Comparison of ENCODE assay signal across 8 mouse cellular contexts in genomic region chr6:125232045-125232437, GRCm38 (mm10). TPM values are rescaled to one million over a fixed set of nuclear protein-coding genes. Genes with fewer than 3 reads are reported as not detected.
DNase-seq lines count a peak whose midpoint lies in the region; ATAC-seq and TF ChIP-seq lines count a peak whose summit lies in the region.

No protein-coding gene starts in this region.

- peak overlapping the region; percentile 73 for H3K4me2 ChIP-seq in forebrain, embryonic 16.5 days (ENCODE audit: low read length)
- peak overlapping the region; percentile 88 for H3K4me2 ChIP-seq in liver, postnatal 0 days (ENCODE audit: low read depth, low read length)
- H3K4me2 ChIP-seq in stomach, postnatal 0 days (replicated peaks; ENCODE audit: low read depth) = peak overlapping the region; percentile 88

- DNase-seq in gastrocnemius, adult 2 months = no peak
- DNase-seq in gastrocnemius, postnatal 14 days = no peak
- DNase-seq in liver, postnatal 0 days = no peak
- peak; percentile 29 for DNase-seq in stomach, postnatal 0 days (ENCODE audit: low spot score)
- no peak for DNase-seq in layer of hippocampus, postnatal 10 days (ENCODE audit: low spot score in 2 of 2)
- no peak for DNase-seq in c-Kit-positive CD71-positive TER-119-positive erythroid progenitor cells, embryonic 14.5 days (ENCODE audit: low spot score)

- H3K36me3 ChIP-seq in forebrain, embryonic 16.5 days (ENCODE audit: control insufficient read depth, insufficient read depth) = no peaks in the 10 kb centered on the region
- H3K36me3 ChIP-seq in liver, postnatal 0 days (replicated peaks; ENCODE audit: insufficient read depth, low read length) = peaks cover 13% of the 10 kb centered on the region; the same call in 1 of the 2 replicates
- no peaks in the 10 kb centered on the region for H3K36me3 ChIP-seq in stomach, postnatal 0 days (ENCODE audit: control insufficient read depth, insufficient read depth, low read length)

- no peak for TF ChIP-seq EP300 in liver, postnatal 0 days (IDR thresholded peaks at IDR 0.05; ENCODE audit: low read depth)
- TF ChIP-seq EP300 in stomach, postnatal 0 days (optimal IDR thresholded peaks at IDR 0.05) = no peak

- peak overlapping the region; percentile 93 for H3K27ac ChIP-seq in gastrocnemius, adult 2 months
- no peak overlapping the region for H3K27ac ChIP-seq in forebrain, embryonic 16.5 days (ENCODE audit: low read length)
- peak overlapping the region; percentile 98 for H3K27ac ChIP-seq in liver, postnatal 0 days (ENCODE audit: low read depth)
- peak overlapping the region; percentile 89 for H3K27ac ChIP-seq in stomach, postnatal 0 days (replicated peaks)

- peak overlapping the region; percentile 59; the same call in 1 of the 2 replicates for H3K9ac ChIP-seq in forebrain, embryonic 16.5 days (replicated peaks; ENCODE audit: low read depth, low read length)
- H3K9ac ChIP-seq in liver, postnatal 0 days (replicated peaks) = peak overlapping the region; percentile 89
- H3K9ac ChIP-seq in stomach, postnatal 0 days (ENCODE audit: low read length) = peak overlapping the region; percentile 78

- no peaks in the 10 kb centered on the region for H3K9me3 ChIP-seq in forebrain, embryonic 16.5 days (ENCODE audit: control insufficient read depth, low read length)
- no peaks in the 10 kb centered on the region for H3K9me3 ChIP-seq in liver, postnatal 0 days (ENCODE audit: low read length)
- no peaks in the 10 kb centered on the region for H3K9me3 ChIP-seq in stomach, postnatal 0 days (ENCODE audit: control insufficient read depth, low read length)

- intact Hi-C loops in gastrocnemius, adult 2 months (cut with DNase I) = loop anchor here (5.0 kb wide), 1 partner anchor 85 kb away; the partner anchor contains the start of gene Iffo1
- intact Hi-C loops in gastrocnemius, postnatal 14 days (cut with DNase I; ENCODE audit: low total_unique reads) = no loop called here

- H3K4me3 ChIP-seq in gastrocnemius, adult 2 months = peak overlapping the region; percentile 89
- peak overlapping the region; percentile 38 for H3K4me3 ChIP-seq in forebrain, embryonic 16.5 days (replicated peaks; ENCODE audit: low read length)
- peak overlapping the region; percentile 80 for H3K4me3 ChIP-seq in liver, postnatal 0 days (ENCODE audit: low read depth, low read length)
- H3K4me3 ChIP-seq in stomach, postnatal 0 days (ENCODE audit: low read depth, low read length) = peak overlapping the region; percentile 64

- ATAC-seq in CD4-positive, CD25-positive, alpha-beta regulatory T cell, adult 4 months = peak; percentile 4
- ATAC-seq in forebrain, embryonic 16.5 days = no peak
- ATAC-seq in liver, postnatal 0 days = peak; percentile 47
- no peak; the same call in 1 of the 2 replicates for ATAC-seq in stomach, postnatal 0 days (ENCODE audit: low FRiP score, low TSS enrichment)

- 71% methylated on average over 4 of the region's 4 CpGs for WGBS in forebrain, embryonic 16.5 days
- WGBS in liver, postnatal 0 days (ENCODE audit: insufficient replicate concordance) = 24% methylated on average over 4 of the region's 4 CpGs
- 48% methylated on average over 4 of the region's 4 CpGs for WGBS in stomach, postnatal 0 days

- TF ChIP-seq CTCF in gastrocnemius, adult 2 months (IDR thresholded peaks at IDR 0.05) = no peak
- TF ChIP-seq CTCF in liver, postnatal 0 days (IDR thresholded peaks at IDR 0.05; ENCODE audit: low read depth) = no peak
- TF ChIP-seq CTCF in stomach, postnatal 0 days (IDR thresholded peaks at IDR 0.05; ENCODE audit: low read depth) = no peak

- peaks cover 14% of the 10 kb centered on the region for H3K4me1 ChIP-seq in forebrain, embryonic 16.5 days (replicated peaks; ENCODE audit: control insufficient read depth, insufficient read depth, low read length)
- H3K4me1 ChIP-seq in liver, postnatal 0 days (ENCODE audit: insufficient read depth) = peaks cover 22% of the 10 kb centered on the region
- no peaks in the 10 kb centered on the region for H3K4me1 ChIP-seq in stomach, postnatal 0 days (replicated peaks; ENCODE audit: control insufficient read depth, insufficient read depth)

- H3K27me3 ChIP-seq in forebrain, embryonic 16.5 days (replicated peaks; ENCODE audit: control insufficient read depth, insufficient read depth, low read length) = no peaks in the 10 kb centered on the region
- no peaks in the 10 kb centered on the region for H3K27me3 ChIP-seq in liver, postnatal 0 days (ENCODE audit: insufficient read depth, low read length)
- no peaks in the 10 kb centered on the region for H3K27me3 ChIP-seq in stomach, postnatal 0 days (ENCODE audit: control insufficient read depth, insufficient read depth, low read length)

RNA-seq across cellular contexts. Expression of gene Tapbpl, which starts 0.4 kb away (rescaled TPM):
- 1 to 10 TPM; 2.4 to 2.6 TPM for total RNA-seq in gastrocnemius, adult 2 months (2021)
- total RNA-seq in gastrocnemius, postnatal 14 days (2021) = 1 to 10 TPM; 2.2 to 2.3 TPM
- polyA plus RNA-seq in CD4-positive, CD25-positive, alpha-beta regulatory T cell, adult 4 months (2017; shearing (Covaris generic)) = 100 to 1,000 TPM in 1 of 2 experiments, 10 to 100 TPM in 1; 88.2 to 156 TPM
- 3.8 and 4.5 TPM in 2 replicates for polyA plus RNA-seq in forebrain, embryonic 16.5 days (2015; fragmentation: Nextera tagmentation; extraction: Ambion mirVana)
- polyA plus RNA-seq in liver, postnatal 0 days (2015; fragmentation: Nextera tagmentation; extraction: Ambion mirVana) = 14.4 and 14.7 TPM in 2 replicates
- 8.5 and 8.6 TPM in 2 replicates for polyA plus RNA-seq in stomach, postnatal 0 days (2015; fragmentation: Nextera tagmentation; extraction: Ambion mirVana)
- total RNA-seq in layer of hippocampus, postnatal 10 days (2021) = 1 to 10 TPM; 2.9 to 3.0 TPM

RNA-seq across cellular contexts. Expression of gene Cd27, which starts 4.8 kb away (rescaled TPM):
- under 1 TPM; 0.31 to 0.64 TPM for total RNA-seq in gastrocnemius, adult 2 months (2021)
- total RNA-seq in gastrocnemius, postnatal 14 days (2021) = under 1 TPM in 1 of 2 experiments, not detected in 1; 0.16 TPM
- polyA plus RNA-seq in CD4-positive, CD25-positive, alpha-beta regulatory T cell, adult 4 months (2017; shearing (Covaris generic)) = 100 to 1,000 TPM; 638 to 724 TPM
- polyA plus RNA-seq in forebrain, embryonic 16.5 days (2015; fragmentation: Nextera tagmentation; extraction: Ambion mirVana) = 1.8 TPM in 1 of 2 replicates, not detected in the other
- 1.1 and 2.3 TPM in 2 replicates for polyA plus RNA-seq in liver, postnatal 0 days (2015; fragmentation: Nextera tagmentation; extraction: Ambion mirVana)
- 0.91 and 1.1 TPM in 2 replicates for polyA plus RNA-seq in stomach, postnatal 0 days (2015; fragmentation: Nextera tagmentation; extraction: Ambion mirVana)
- not detected for total RNA-seq in layer of hippocampus, postnatal 10 days (2021)

RNA-seq across cellular contexts. Expression of gene Vamp1, which starts 16.7 kb away (rescaled TPM):
- total RNA-seq in gastrocnemius, adult 2 months (2021) = 10 to 100 TPM; 14.3 to 16.0 TPM
- total RNA-seq in gastrocnemius, postnatal 14 days (2021) = 10 to 100 TPM; 10.7 to 11.3 TPM
- polyA plus RNA-seq in CD4-positive, CD25-positive, alpha-beta regulatory T cell, adult 4 months (2017; shearing (Covaris generic)) = 10 to 100 TPM; 17.0 to 28.4 TPM
- polyA plus RNA-seq in forebrain, embryonic 16.5 days (2015; fragmentation: Nextera tagmentation; extraction: Ambion mirVana) = 5.5 and 7.3 TPM in 2 replicates
- 1.4 and 1.7 TPM in 2 replicates for polyA plus RNA-seq in liver, postnatal 0 days (2015; fragmentation: Nextera tagmentation; extraction: Ambion mirVana)
- polyA plus RNA-seq in stomach, postnatal 0 days (2015; fragmentation: Nextera tagmentation; extraction: Ambion mirVana) = 3.3 and 3.4 TPM in 2 replicates
- total RNA-seq in layer of hippocampus, postnatal 10 days (2021) = 10 to 100 TPM; 26.8 to 27.1 TPM

RNA-seq across cellular contexts. Expression of gene Mrpl51, which starts 40.4 kb away (rescaled TPM):
- total RNA-seq in gastrocnemius, adult 2 months (2021) = 100 to 1,000 TPM; 214 to 262 TPM
- 100 to 1,000 TPM; 214 to 227 TPM for total RNA-seq in gastrocnemius, postnatal 14 days (2021)
- polyA plus RNA-seq in CD4-positive, CD25-positive, alpha-beta regulatory T cell, adult 4 months (2017; shearing (Covaris generic)) = 10 to 100 TPM; 67.5 to 77.7 TPM
- polyA plus RNA-seq in forebrain, embryonic 16.5 days (2015; fragmentation: Nextera tagmentation; extraction: Ambion mirVana) = 137 and 140 TPM in 2 replicates
- 210 and 215 TPM in 2 replicates for polyA plus RNA-seq in liver, postnatal 0 days (2015; fragmentation: Nextera tagmentation; extraction: Ambion mirVana)
- 196 and 211 TPM in 2 replicates for polyA plus RNA-seq in stomach, postnatal 0 days (2015; fragmentation: Nextera tagmentation; extraction: Ambion mirVana)
- 10 to 100 TPM; 73.5 to 75.9 TPM for total RNA-seq in layer of hippocampus, postnatal 10 days (2021)

RNA-seq across cellular contexts. Expression of gene Ncapd2, which starts 40.5 kb away (rescaled TPM):
- 1 to 10 TPM; 6.5 to 9.8 TPM for total RNA-seq in gastrocnemius, adult 2 months (2021)
- 10 to 100 TPM; 18.4 to 18.7 TPM for total RNA-seq in gastrocnemius, postnatal 14 days (2021)
- 10 to 100 TPM; 22.6 to 49.4 TPM for polyA plus RNA-seq in CD4-positive, CD25-positive, alpha-beta regulatory T cell, adult 4 months (2017; shearing (Covaris generic))
- 91.4 and 91.6 TPM in 2 replicates for polyA plus RNA-seq in forebrain, embryonic 16.5 days (2015; fragmentation: Nextera tagmentation; extraction: Ambion mirVana)
- polyA plus RNA-seq in liver, postnatal 0 days (2015; fragmentation: Nextera tagmentation; extraction: Ambion mirVana) = 33.5 and 39.1 TPM in 2 replicates
- 15.3 and 16.6 TPM in 2 replicates for polyA plus RNA-seq in stomach, postnatal 0 days (2015; fragmentation: Nextera tagmentation; extraction: Ambion mirVana)
- 10 to 100 TPM; 31.8 to 36.1 TPM for total RNA-seq in layer of hippocampus, postnatal 10 days (2021)

Comparison
In these comparisons a context has a peak if more than half of its experiments do, and no peak if none do; other contexts are left out.
1. H3K4me3 ChIP-seq: peak in every context shown above with its lines; median percentile 89 in gastrocnemius, adult 2 months; 80 in liver, postnatal 0 days; 64 in stomach, postnatal 0 days; 38 in forebrain, embryonic 16.5 days.
2. ATAC-seq: peak in CD4-positive, CD25-positive, alpha-beta regulatory T cell, adult 4 months (single experiment) and liver, postnatal 0 days (single experiment); none in forebrain, embryonic 16.5 days (single experiment) and stomach, postnatal 0 days (single experiment).
3. RNA of gene Cd27, which starts 4.8 kb away (polyA plus RNA-seq): 638 to 724 TPM in CD4-positive, CD25-positive, alpha-beta regulatory T cell, adult 4 months; 1.1 to 2.3 TPM in liver, postnatal 0 days, 1.8 TPM in forebrain, embryonic 16.5 days and 0.91 to 1.1 TPM in stomach, postnatal 0 days; every median in the first group is over 100 times any median in the second.
4. Peak in every context shown above with its lines, with median percentiles within 50 percentile points of each other: H3K4me2 ChIP-seq and H3K9ac ChIP-seq.